22 mouse cellular contexts compared by ENCODE assay signal in the genomic region with DNA sequence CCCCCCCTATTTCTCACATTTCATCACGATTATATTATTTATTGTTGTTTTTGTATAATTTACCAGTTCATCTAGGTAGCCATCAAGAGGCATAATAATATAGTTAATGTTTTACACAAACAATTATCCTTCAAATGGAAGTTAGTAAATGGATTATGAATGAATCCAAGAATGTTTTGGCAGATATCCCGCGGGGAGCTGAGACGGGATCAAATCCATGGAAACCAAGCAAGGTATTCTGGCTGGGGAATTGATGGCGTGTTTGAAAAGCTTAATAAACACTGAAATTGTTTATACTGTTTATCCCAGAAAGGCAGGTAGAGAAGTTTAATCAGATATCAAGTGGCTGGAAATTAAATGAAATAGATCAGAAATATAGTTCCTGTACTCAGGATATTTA.
DNase-seq lines count a peak whose midpoint lies in the region; ATAC-seq and TF ChIP-seq lines count a peak whose summit lies in the region.
"Had no signal": no experiment of that assay in that cellular context is flagged by ENCODE, and none has a peak within 500 bp of the region (broad histone marks: within the 10 kb centered on the region; RNA-seq: fewer than 3 reads in every experiment).

No protein-coding gene starts in this region.

- H3K9me3 ChIP-seq in kidney, embryonic 14.5 days (ENCODE audit: control insufficient read depth, low read length): peaks cover 3% of the 10 kb centered on the region; the same call in 1 of the 2 replicates
- no peaks in the 10 kb centered on the region for H3K9me3 ChIP-seq in midbrain, embryonic 11.5 days (ENCODE audit: control insufficient read depth, low read length)
- H3K9me3 ChIP-seq in midbrain, postnatal 0 days (ENCODE audit: low read length): no peaks in the 10 kb centered on the region
- H3K9me3 ChIP-seq: embryonic facial prominence, embryonic 13.5 days; forebrain, embryonic 10.5 days; forebrain, embryonic 12.5 days had no signal

- no peak for TF ChIP-seq POLR2A in kidney, adult 2 months (IDR thresholded peaks at IDR 0.05; ENCODE audit: low read depth, low read length)

- no peaks in the 10 kb centered on the region for H3K27me3 ChIP-seq in kidney, adult 2 months (replicated peaks; ENCODE audit: control insufficient read depth, insufficient read depth, low read length)
- H3K27me3 ChIP-seq in kidney, embryonic 14.5 days (ENCODE audit: control insufficient read depth, insufficient read depth, low read length): no peaks in the 10 kb centered on the region
- H3K27me3 ChIP-seq in midbrain, embryonic 11.5 days (ENCODE audit: control insufficient read depth, insufficient read depth, low read length): peaks cover 2% of the 10 kb centered on the region
- H3K27me3 ChIP-seq in midbrain, postnatal 0 days (ENCODE audit: insufficient read depth, low read length): no peaks in the 10 kb centered on the region; the same call in none of the 2 replicates
- H3K27me3 ChIP-seq: forebrain, embryonic 12.5 days had no signal

- DNase-seq in kidney, adult 2 months: peak; percentile 79
- DNase-seq in midbrain, embryonic 11.5 days (ENCODE audit: low spot score, missing footprints): peak; percentile 69
- DNase-seq in midbrain, postnatal 0 days (ENCODE audit: low spot score): no peak
- no peak for DNase-seq in adrenal gland, adult 8-10 months
- DNase-seq: adrenal gland, adult 2 months; adrenal gland, postnatal 14 days; adrenal gland, postnatal 36 days; cerebellum, adult 11 months; cerebellum, adult 18-20 months; cerebellum, adult 8-10 months; cerebellum, adult 9-11 months; cerebellum, postnatal 14 days; cerebellum, postnatal 36 days; embryo, embryonic 11 days had no signal

- no peaks in the 10 kb centered on the region; the same call in 1 of the 2 replicates for H3K4me1 ChIP-seq in kidney, adult 2 months (ENCODE audit: control insufficient read depth, insufficient read depth, low read length)
- H3K4me1 ChIP-seq in kidney, embryonic 14.5 days (ENCODE audit: control insufficient read depth, insufficient read depth, low read length): 0 out of 2 replicates have a peak, but pooled peaks cover 9% of the 10 kb centered on the region
- H3K4me1 ChIP-seq in midbrain, embryonic 11.5 days (ENCODE audit: control insufficient read depth, insufficient read depth, low read length): no peaks in the 10 kb centered on the region
- no peaks in the 10 kb centered on the region for H3K4me1 ChIP-seq in midbrain, postnatal 0 days (ENCODE audit: insufficient read depth, low read length)
- H3K4me1 ChIP-seq: embryonic facial prominence, embryonic 13.5 days; embryonic facial prominence, embryonic 15.5 days; forebrain, embryonic 10.5 days had no signal

- H3K4me2 ChIP-seq in kidney, embryonic 14.5 days (replicated peaks; ENCODE audit: low read depth, low read length): no peak overlapping the region
- no peak overlapping the region for H3K4me2 ChIP-seq in midbrain, embryonic 11.5 days
- no peak overlapping the region for H3K4me2 ChIP-seq in midbrain, postnatal 0 days (ENCODE audit: low read depth, low read length, poor library complexity, severe bottlenecking)
- H3K4me2 ChIP-seq: embryonic facial prominence, embryonic 13.5 days; embryonic facial prominence, embryonic 15.5 days; forebrain, embryonic 12.5 days had no signal

- no peak for TF ChIP-seq CTCF in kidney, adult 2 months (conservative IDR thresholded peaks at IDR 0.05; ENCODE audit: insufficient read depth, insufficient read length, low read depth, low read length)
- TF ChIP-seq CTCF in midbrain, postnatal 0 days (IDR thresholded peaks at IDR 0.05): no peak

- no peak overlapping the region for H3K27ac ChIP-seq in kidney, adult 2 months (ENCODE audit: insufficient read depth, low read depth, low read length)
- no peak overlapping the region for H3K27ac ChIP-seq in kidney, embryonic 14.5 days (ENCODE audit: low read depth, low read length)
- no peak overlapping the region for H3K27ac ChIP-seq in midbrain, embryonic 11.5 days (ENCODE audit: low read depth, low read length)
- no peak overlapping the region for H3K27ac ChIP-seq in midbrain, postnatal 0 days (ENCODE audit: low read depth, low read length)
- H3K27ac ChIP-seq: embryonic facial prominence, embryonic 13.5 days; embryonic facial prominence, embryonic 15.5 days; forebrain, embryonic 10.5 days; forebrain, embryonic 12.5 days had no signal

- H3K9ac ChIP-seq in kidney, embryonic 14.5 days (ENCODE audit: low read depth, low read length): no peak overlapping the region
- no peak overlapping the region for H3K9ac ChIP-seq in midbrain, embryonic 11.5 days (ENCODE audit: low read length)
- H3K9ac ChIP-seq in midbrain, postnatal 0 days (replicated peaks; ENCODE audit: low read length, poor library complexity, severe bottlenecking): no peak overlapping the region
- H3K9ac ChIP-seq: embryonic facial prominence, embryonic 13.5 days; embryonic facial prominence, embryonic 15.5 days; forebrain, embryonic 12.5 days had no signal

- WGBS in kidney, adult 2 months: 54% methylated on average over 5 of the region's 5 CpGs
- 78% methylated on average over 5 of the region's 5 CpGs for WGBS in kidney, embryonic 14.5 days
- 89% methylated on average over 5 of the region's 5 CpGs for WGBS in midbrain, embryonic 11.5 days
- WGBS in midbrain, postnatal 0 days: 58% methylated on average over 5 of the region's 5 CpGs

- H3K36me3 ChIP-seq in kidney, adult 2 months (ENCODE audit: control insufficient read depth, insufficient read depth, low read length): no peaks in the 10 kb centered on the region
- H3K36me3 ChIP-seq in kidney, embryonic 14.5 days (ENCODE audit: control insufficient read depth, insufficient read depth, low read length): no peaks in the 10 kb centered on the region
- H3K36me3 ChIP-seq in midbrain, embryonic 11.5 days (ENCODE audit: control insufficient read depth, insufficient read depth, low read length): no peaks in the 10 kb centered on the region
- no peaks in the 10 kb centered on the region for H3K36me3 ChIP-seq in midbrain, postnatal 0 days (ENCODE audit: insufficient read depth, low read length)
- H3K36me3 ChIP-seq: embryonic facial prominence, embryonic 13.5 days; embryonic facial prominence, embryonic 15.5 days; forebrain, embryonic 10.5 days; forebrain, embryonic 12.5 days had no signal

- H3K4me3 ChIP-seq in kidney, adult 2 months (ENCODE audit: insufficient read depth, low read depth, low read length): no peak overlapping the region
- H3K4me3 ChIP-seq in kidney, embryonic 14.5 days (ENCODE audit: low read length): no peak overlapping the region
- H3K4me3 ChIP-seq in midbrain, embryonic 11.5 days (ENCODE audit: low read depth, low read length): no peak overlapping the region
- H3K4me3 ChIP-seq in midbrain, postnatal 0 days (ENCODE audit: low read depth, low read length): no peak overlapping the region
- H3K4me3 ChIP-seq: embryonic facial prominence, embryonic 13.5 days; embryonic facial prominence, embryonic 15.5 days; erythroblast, embryonic 14.5 days; forebrain, embryonic 10.5 days; forebrain, embryonic 12.5 days had no signal

- no peak for ATAC-seq in kidney, embryonic 14.5 days (ENCODE audit: low FRiP score, low TSS enrichment)
- no peak for ATAC-seq in midbrain, embryonic 11.5 days (ENCODE audit: low FRiP score)
- ATAC-seq in midbrain, postnatal 0 days (ENCODE audit: low FRiP score): no peak
- ATAC-seq: forebrain, embryonic 14.5 days; forebrain, embryonic 16.5 days had no signal

Comparison
In these comparisons a context has a peak if more than half of its experiments do, and no peak if none do; other contexts are left out.
1. DNase-seq: peak in kidney, adult 2 months (single experiment) and midbrain, embryonic 11.5 days (single experiment); none in midbrain, postnatal 0 days (single experiment) and adrenal gland, adult 8-10 months (single experiment).